Mouse (Mus musculus) stomach, embryonic 14.5 days (tissue): ENCODE data around the gene Ddx52. TPM values are rescaled to one million over a fixed set of nuclear protein-coding genes. Genes with fewer than 3 reads are reported as not detected.

ENCODE experiments used
- ATAC-seq: fragments of 200-750 bp; cut with Nextera tagmentation; 2 replicates; pipeline ENCODE4 v1.8.0; 2017; ENCODE audit warnings: low read depth, moderate TSS enrichment; ENCODE audit not compliant: insufficient number of reproducible peaks, insufficient read depth, low FRiP score
- H3K27ac ChIP-seq: fragments of 300-500 bp; sonication (generic); 2 replicates; pipeline ENCODE4 v1.5.1; 2014; ENCODE audit warnings: mild to moderate bottlenecking, low read length, moderate library complexity, mixed read lengths
- H3K27me3 ChIP-seq: fragments of 300-500 bp; sonication (generic); 2 replicates; pipeline ENCODE4 v1.6.1; 2014; ENCODE audit warnings: low read length, control low read depth, mixed read lengths; ENCODE audit not compliant: control insufficient read depth, insufficient read depth
- H3K36me3 ChIP-seq: fragments of 300-500 bp; sonication (generic); 2 replicates; pipeline ENCODE4 v1.6.1; 2014; ENCODE audit warnings: mild to moderate bottlenecking, control low read depth, low read length, moderate library complexity, mixed read lengths; ENCODE audit not compliant: control insufficient read depth, insufficient read depth
- H3K4me1 ChIP-seq: fragments of 300-500 bp; sonication (generic); 2 replicates; pipeline ENCODE4 v1.6.1; 2014; ENCODE audit warnings: low read length, control low read depth, mixed read lengths; ENCODE audit not compliant: control insufficient read depth, insufficient read depth
- H3K4me2 ChIP-seq: fragments of 300-500 bp; sonication (generic); replicated peaks from 2 replicates; pipeline ENCODE4 v1.6.1; 2014; ENCODE audit warnings: low read depth, low read length, control low read depth
- H3K4me3 ChIP-seq: fragments of 300-500 bp; sonication (generic); 2 replicates; pipeline ENCODE4 v1.5.1; 2014; ENCODE audit warnings: low read depth, low read length, control low read depth
- H3K9ac ChIP-seq: fragments of 300-500 bp; sonication (generic); replicated peaks from 2 replicates; pipeline ENCODE4 v1.6.1; 2014; ENCODE audit warnings: low read depth, mild to moderate bottlenecking, control low read depth, low read length, moderate library complexity, mixed read lengths
- H3K9me3 ChIP-seq: fragments of 300-500 bp; sonication (generic); 2 replicates; pipeline ENCODE4 v1.6.1; 2016; ENCODE audit warnings: low read depth, low read length, control low read depth; ENCODE audit not compliant: control insufficient read depth
- WGBS: fragments of 180-500 bp; shearing (Covaris S2); extraction: QIAGEN DNeasy Blood & Tissue Kit; methylation state at CpG from one replicate; pipeline ENCODE4 v1.1.7; 2014; 5-methylcytosine and 5-hydroxymethylcytosine counted together
- polyA plus RNA-seq: library from polyadenylated mRNA; unstranded; fragments of >200 nt; fragmentation: Nextera tagmentation; extraction: Ambion mirVana; gene quantifications from 2 replicates; pipeline ENCODE4 v1.2.1, GENCODE M21; 2014

Ddx52 gene
- 32.3 and 36.9 TPM in 2 replicates for polyA plus RNA-seq

DNA sequence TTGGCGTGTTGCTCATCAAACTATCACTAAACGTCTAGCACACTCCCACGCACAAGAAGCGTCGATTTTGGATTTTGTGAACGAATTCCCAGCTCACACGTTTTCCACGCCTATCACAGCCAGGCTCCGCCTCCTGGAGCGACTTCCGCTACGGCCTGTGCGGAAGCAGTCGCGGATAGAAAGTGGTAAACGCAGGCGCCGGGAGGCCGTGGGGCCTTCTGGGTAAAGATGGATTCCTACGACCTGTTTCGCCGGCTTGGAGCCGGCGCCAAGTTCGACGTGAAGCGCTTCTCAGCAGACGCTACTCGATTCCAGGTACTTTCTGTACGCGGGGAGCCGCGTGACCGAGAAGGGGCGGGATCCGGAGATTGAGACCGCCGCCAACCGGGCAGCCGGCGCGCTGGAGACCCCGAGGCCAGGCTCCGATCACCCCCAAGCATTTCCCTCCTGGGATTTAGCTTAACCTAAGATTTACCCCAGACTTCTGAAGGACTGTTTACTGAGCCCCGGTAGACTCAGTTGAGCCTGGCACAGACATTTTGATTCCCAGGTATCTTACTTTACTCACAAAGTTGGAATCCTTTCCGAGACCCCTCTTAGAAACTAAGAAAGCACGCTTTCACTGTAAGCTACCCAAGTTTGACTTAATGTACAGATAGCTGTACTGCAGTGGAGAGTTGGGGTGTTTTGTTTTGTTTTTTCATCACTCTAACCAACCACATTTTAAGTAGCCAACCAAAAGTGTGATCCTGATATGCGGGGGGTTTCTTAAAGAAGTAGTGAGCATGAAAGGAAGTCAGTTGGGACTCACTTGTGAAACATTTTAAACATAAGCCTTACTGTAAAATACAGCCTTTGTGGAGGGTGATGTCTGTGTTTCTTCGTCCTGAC is at the start of gene Ddx52:
TSS of gene Ddx52 (plus strand) at position 113 of the 891 bp plus-strand sequence.
- Histone ChIP-seq H3K9me3 (no peaks in the 10 kb centered on the region), H3K4me1 (peaks cover 5% of the 10 kb centered on the region; the same call in 1 of the 2 replicates), H3K36me3 (peaks cover 29% of the 10 kb centered on the region), H3K9ac (peak within 1 kb of the TSS; percentile 72), H3K27me3 (no peaks in the 10 kb centered on the region), H3K4me3 (peak within 1 kb of the TSS; percentile 75), H3K4me2 (peak within 1 kb of the TSS; percentile 51), H3K27ac (peak within 1 kb of the TSS; percentile 62)
- under 1% methylated on average over 49 of the region's 49 CpGs for WGBS
- peak; percentile 93 for ATAC-seq

GRCm38 (mm10) chr11:83893325-83893724 is 48.5 kb upstream of the Ddx52 start:
- ATAC-seq = no peak

DNA sequence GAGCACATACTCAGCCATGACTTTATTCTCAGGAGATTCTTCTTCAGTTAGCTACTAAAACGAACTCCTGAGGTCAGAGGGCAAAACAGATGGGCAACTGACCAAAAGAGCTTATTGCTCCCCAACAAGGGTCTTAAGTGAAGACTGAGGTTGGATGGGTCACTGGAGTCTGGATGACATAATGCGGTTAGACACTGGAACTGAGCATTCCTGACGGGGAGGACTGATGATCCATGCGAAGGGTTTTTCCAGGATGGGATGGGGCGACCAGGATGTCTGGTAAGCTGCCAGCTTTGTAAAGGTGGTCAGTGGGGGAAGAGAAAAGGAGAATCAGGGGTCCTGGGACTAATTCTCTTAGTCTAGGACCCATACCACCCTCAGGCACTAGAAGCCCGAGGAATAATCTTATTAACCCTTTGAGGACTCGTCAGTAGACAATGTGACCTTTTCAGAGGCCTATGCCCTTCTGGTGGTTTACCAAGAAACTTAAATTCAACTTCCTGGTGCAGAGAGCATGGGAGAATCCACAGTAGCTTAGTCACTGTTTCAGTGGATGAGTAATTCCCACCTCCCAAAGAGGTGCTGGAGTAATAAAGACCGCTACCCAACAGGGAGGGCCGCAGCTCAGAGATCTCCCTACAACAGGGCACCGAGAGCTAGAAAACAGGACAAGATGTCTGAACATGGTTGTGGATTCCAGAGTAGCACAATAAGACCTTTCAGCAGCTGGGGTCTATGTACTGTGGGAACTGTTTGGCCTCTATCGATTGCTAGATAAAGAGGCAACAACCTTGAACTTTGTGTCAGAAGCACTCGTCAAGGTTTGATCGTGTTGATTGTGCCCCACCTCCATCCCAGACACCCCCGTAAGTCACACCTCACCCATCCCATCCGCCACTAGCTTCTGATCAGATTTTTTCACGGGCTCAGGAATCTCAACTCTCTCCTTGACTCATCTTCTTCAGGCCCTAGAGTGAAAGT is 45.1 kb upstream of the Ddx52 start:
- H3K27me3 ChIP-seq = no peaks in the 10 kb centered on the region
- H3K4me3 ChIP-seq = no peak overlapping the region
- no peak overlapping the region for H3K9ac ChIP-seq
- WGBS = 78% methylated on average over 16 of the region's 16 CpGs
- H3K4me1 ChIP-seq = no peaks in the 10 kb centered on the region
- H3K4me2 ChIP-seq = no peak overlapping the region
- no peaks in the 10 kb centered on the region for H3K36me3 ChIP-seq
- H3K27ac ChIP-seq = no peak overlapping the region
- no peaks in the 10 kb centered on the region for H3K9me3 ChIP-seq
- no peak for ATAC-seq

More at GRCm38 (mm10) chr11:83893325-83893724, 48.5 kb upstream of the Ddx52 start:
- no peaks in the 10 kb centered on the region for H3K27me3 ChIP-seq
- no peak overlapping the region for H3K4me3 ChIP-seq
- H3K36me3 ChIP-seq = no peaks in the 10 kb centered on the region
- 72% methylated on average over 9 of the region's 9 CpGs for WGBS
- no peaks in the 10 kb centered on the region for H3K4me1 ChIP-seq
- no peaks in the 10 kb centered on the region for H3K9me3 ChIP-seq
- H3K27ac ChIP-seq = no peak overlapping the region
- H3K9ac ChIP-seq = no peak overlapping the region
- H3K4me2 ChIP-seq = no peak overlapping the region

- H3K9ac ChIP-seq = no peak overlapping the region
- no peak overlapping the region for H3K4me2 ChIP-seq
- WGBS = 50% methylated on average over 7 of the region's 7 CpGs
- no peaks in the 10 kb centered on the region for H3K9me3 ChIP-seq
- no peaks in the 10 kb centered on the region for H3K4me1 ChIP-seq
- H3K27ac ChIP-seq = no peak overlapping the region
- no peaks in the 10 kb centered on the region for H3K27me3 ChIP-seq
- no peak for ATAC-seq
- H3K4me3 ChIP-seq = no peak overlapping the region
- no peaks in the 10 kb centered on the region for H3K36me3 ChIP-seq
These were observed 44.3 kb upstream of the Ddx52 start for GRCm38 (mm10) chr11:83897569-83897968.

GRCm38 (mm10) chr11:83902812-83903211 is 39.0 kb upstream of the Ddx52 start:
- no peak overlapping the region for H3K9ac ChIP-seq
- WGBS = 64% methylated on average over 3 of the region's 3 CpGs
- H3K27me3 ChIP-seq = no peaks in the 10 kb centered on the region
- no peaks in the 10 kb centered on the region for H3K36me3 ChIP-seq
- H3K4me1 ChIP-seq = no peaks in the 10 kb centered on the region
- no peaks in the 10 kb centered on the region for H3K9me3 ChIP-seq
- H3K27ac ChIP-seq = no peak overlapping the region
- no peak overlapping the region for H3K4me3 ChIP-seq
- H3K4me2 ChIP-seq = no peak overlapping the region
- no peak for ATAC-seq

DNA sequence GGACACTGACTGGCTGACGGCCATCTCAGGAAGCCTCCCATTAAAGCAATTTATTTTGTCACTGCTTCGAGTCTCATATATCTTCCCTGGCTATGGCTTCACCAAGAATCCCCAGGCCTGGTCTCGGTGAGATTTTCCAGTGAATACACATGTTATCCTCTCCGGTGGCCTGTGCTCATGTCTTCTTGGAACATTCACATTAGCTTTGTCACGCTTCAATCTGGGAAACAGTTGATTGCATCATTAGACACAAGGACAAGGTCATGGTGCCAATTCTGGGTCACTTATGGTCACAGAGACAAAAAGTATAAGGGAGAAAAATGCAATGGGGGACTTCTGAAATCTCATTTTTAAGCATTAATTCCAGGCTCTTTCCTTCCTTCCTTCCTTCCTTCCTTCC is 36.1 kb upstream of the Ddx52 start:
- Histone ChIP-seq H3K27me3 (no peaks in the 10 kb centered on the region), H3K36me3 (no peaks in the 10 kb centered on the region), H3K9ac (no peak overlapping the region), H3K4me1 (no peaks in the 10 kb centered on the region), H3K4me2 (no peak overlapping the region), H3K9me3 (no peaks in the 10 kb centered on the region), H3K4me3 (no peak overlapping the region), H3K27ac (no peak overlapping the region)
- no peak for ATAC-seq
- 61% methylated on average over 5 of the region's 5 CpGs for WGBS

DNA sequence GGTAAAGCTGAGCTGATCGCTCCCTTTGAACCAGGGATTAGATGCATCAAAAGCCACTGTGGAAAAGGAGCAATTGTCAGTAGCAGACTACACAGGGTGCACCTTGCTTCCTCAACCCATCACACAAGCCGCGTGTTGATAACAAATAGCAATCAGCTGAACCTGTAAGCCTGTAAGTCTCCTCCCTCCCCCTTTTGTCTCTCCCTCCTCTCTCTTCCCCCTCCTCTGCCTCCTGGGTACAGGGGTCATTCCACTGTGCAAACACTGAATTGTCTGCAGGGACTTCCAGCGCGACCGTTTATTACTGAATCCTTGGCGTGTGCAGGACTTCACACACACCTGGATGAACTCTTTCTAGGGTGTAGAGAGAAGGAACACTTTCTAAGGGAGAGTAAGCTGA is 33.5 kb upstream of the Ddx52 start:
- Histone ChIP-seq H3K36me3 (no peaks in the 10 kb centered on the region), H3K4me2 (no peak overlapping the region), H3K4me3 (no peak overlapping the region), H3K9ac (no peak overlapping the region), H3K9me3 (no peaks in the 10 kb centered on the region), H3K27me3 (no peaks in the 10 kb centered on the region), H3K27ac (no peak overlapping the region), H3K4me1 (no peaks in the 10 kb centered on the region)
- 31% methylated on average over 7 of the region's 7 CpGs for WGBS
- ATAC-seq = no peak

GRCm38 (mm10) chr11:83913824-83914311 is 28.0 kb upstream of the Ddx52 start:
- H3K27ac ChIP-seq = no peak overlapping the region
- no peak for ATAC-seq
- WGBS = 28% methylated on average over 8 of the region's 8 CpGs
- no peak overlapping the region for H3K4me3 ChIP-seq
- no peaks in the 10 kb centered on the region for H3K27me3 ChIP-seq
- no peaks in the 10 kb centered on the region for H3K4me1 ChIP-seq
- no peaks in the 10 kb centered on the region for H3K36me3 ChIP-seq
- no peaks in the 10 kb centered on the region for H3K9me3 ChIP-seq
- no peak overlapping the region for H3K9ac ChIP-seq
- H3K4me2 ChIP-seq = no peak overlapping the region
